Mouse (Mus musculus) skeletal muscle tissue, adult 2 months (tissue): ENCODE measurements around the gene P2ry2.

Experiments used
- DNase-seq: peaks from one replicate; pipeline ENCODE4 v3.0.0-alpha.2; 2012; ENCODE audit warnings: low read depth, low spot score

P2ry2 gene

GRCm38 (mm10) chr7:101012541-101012940 lies at the start of gene P2ry2:
Gene P2ry2 (minus strand): TSS chr7:101012866.
- DNase-seq = no peak

GRCm38 (mm10) chr7:101062246-101062645 lies 49.6 kb upstream of the P2ry2 start:
- DNase-seq = peak; percentile 41

DNA sequence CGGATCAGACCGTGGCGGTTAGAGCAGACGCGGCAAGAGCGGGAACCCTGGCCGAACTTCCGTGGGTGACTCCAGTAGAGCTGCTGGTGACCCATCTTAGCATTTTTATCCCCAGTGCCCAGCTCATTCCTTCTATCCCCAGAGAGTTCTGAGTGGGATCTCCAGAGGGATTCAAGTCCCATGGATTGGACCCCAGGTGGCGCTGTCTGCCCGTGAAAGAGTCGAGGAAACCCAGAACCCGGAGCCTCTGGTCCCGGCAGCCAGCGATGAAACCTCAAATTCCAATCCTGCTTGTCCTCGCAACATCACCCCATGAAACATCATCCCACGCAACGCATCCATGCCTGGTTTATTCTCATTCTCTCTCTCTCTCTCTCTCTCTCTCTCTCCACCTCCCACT lies 48.7 kb upstream of the P2ry2 start:
- DNase-seq = peak; percentile 64

DNA sequence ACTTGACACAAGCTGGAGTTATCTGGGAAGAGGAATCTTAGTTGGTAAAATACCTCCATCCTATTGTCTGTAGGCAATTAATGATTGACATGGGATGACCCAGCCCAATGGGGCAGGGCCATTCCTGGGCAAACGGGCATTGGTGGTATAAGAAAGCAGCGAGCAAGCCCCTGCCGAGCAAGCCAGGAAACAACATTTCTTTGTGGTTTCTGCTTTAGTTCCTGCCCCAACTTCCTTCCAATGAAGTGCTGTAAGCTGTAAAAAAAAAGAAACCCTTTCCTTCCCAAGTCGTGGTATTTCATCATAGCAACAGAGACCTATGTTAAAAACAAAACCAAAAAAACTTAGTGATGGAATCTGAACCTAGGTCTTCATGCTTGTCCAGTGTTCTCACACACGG lies 47.8 kb upstream of the P2ry2 start:
- no peak for DNase-seq

DNA sequence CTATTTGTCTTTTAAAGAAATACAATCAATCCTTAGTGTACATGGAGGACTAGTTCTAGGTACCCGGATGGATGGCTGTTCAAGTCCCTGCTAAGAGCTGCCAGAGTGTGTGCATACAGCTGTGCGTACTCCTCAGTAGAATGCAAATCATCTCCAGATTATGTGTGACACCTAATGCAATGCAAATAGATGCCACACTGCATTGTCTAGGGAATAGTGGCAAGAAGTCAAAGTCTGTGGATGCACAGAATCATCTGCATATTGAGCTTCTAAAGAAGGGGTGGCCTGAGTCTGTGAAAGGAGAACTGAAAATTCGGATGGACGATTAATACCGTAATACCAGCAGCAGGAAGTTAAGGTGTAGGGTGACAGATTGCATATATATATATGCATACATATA lies 46.5 kb upstream of the P2ry2 start:
- no peak for DNase-seq

DNA sequence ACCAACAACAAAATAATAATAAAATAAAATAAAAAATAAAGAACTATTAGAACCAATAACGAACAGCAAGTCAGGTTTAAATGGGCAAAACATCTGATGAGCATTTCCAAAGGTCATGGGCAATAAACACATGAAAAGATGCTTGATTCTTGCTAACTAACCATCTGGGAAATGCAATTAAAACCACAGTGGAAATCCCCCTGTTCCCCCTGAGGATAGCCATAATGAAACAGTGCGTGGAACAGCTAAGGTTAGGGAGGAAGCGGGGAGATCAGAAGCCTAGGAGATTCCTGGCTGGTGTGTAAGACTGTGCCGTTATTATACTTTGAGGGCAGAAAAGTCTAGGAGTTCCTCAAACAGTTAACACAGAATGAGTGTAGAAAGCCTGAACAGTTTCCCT lies 44.6 kb upstream of the P2ry2 start:
- no peak for DNase-seq

DNA sequence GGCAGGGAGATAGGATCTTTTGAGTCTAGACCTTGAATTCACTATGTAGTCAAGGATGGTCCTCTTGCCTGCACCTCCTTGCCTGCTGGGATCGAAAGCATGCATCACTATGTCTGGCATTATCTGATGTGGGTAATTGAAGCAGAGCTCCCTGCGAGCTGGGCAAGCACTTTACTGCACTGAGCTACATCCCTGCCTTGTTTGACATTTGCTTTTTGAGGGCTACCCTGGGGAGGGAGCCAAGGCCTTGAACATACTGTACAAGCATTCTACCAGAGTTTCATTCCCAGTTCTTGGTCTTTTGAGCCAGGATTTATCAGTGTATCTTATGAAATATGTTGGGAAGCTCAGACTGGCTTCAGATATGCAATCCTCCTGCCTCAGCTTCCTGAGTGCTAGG lies 40.5 kb upstream of the P2ry2 start:
- DNase-seq = no peak

DNA sequence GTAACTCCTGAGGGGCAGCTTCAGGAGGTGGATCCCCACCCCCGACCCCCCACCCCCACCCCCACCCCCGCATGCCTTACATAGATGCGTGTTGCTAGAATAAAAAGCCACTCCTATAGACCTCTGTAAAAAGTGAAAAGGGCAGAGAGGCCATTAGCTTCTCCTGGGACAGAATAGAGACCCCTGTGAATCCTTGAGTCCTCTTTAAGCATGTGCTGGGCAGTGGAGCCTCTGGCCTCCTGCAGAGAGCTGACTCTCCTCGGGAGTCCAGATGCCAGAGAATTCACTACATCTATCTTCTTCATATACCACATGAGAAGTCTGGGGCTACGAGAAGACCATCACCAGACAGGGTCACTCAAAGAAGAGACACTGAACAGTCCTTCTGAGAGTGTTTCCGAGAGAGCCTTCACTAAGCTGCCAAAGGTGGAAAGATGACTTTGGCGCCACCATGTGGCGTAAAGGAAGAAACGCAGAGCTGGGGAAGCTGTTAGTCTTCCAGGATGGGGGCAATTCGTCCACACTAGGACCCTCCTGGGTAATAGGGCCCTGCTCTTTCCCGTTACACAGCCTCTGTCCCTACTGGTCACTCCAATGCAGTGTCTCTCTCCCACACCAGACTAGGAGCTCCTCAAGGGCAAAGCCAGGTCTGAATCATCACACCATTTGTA lies 39.0 kb upstream of the P2ry2 start:
- peak; percentile 76 for DNase-seq

GRCm38 (mm10) chr7:101050724-101051550 lies 38.3 kb upstream of the P2ry2 start:
- DNase-seq = no peak

DNA sequence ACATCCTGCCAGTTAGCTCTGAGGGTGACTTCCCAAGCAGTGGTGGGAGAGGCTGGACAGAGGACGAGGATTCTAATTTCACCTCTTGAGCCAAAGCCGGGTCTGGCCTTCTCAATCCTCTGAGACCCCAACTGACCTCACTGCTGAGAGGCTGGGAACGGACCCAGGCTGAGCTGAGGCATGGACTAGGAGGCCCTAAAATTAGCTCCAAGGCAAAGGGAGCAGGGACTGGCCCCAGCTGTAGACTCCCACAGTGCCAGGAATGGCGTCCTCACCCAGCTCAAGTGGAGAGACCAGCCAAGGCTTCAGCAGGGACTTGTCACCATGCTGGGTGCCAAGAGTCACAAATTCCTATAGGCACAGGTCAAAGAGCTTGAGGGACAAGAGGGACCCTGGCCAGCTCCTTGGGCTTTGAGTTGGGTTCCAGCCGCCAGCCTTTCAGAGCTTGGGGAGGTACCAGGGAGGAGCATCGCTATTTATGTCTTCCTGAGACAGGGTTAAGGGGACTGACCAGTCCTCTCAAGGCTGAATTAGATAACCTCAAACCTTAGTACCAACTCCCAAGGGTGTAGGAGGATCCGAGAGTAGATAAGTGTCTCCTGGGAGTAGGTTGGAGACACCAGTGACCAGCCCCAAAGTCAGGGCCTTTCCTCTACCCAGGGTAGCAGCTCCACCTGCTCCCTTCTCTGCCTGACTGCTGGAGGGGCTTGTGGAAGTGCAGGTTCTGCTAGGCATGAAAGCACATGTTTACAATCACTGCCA lies 36.8 kb upstream of the P2ry2 start:
- peak; percentile 96 for DNase-seq

DNA sequence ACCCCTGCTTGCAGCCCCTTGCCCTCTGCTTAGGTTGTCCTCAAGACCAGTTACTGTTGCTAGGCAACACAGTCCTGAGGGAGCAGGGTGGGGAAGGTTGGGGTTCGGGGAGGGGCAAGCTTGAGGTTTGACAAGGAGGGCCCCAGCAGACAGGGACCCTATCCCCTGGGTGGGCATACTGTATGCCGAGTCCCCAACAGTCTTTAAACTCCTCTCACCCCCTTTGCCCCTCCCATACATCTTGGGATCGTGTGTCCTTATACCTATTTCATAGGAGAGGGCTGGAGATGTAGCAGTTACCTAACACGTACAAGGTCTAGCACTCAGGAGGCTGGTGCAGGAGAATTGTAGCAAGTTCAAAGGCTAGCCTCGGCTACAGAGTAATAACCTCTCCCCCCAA lies 35.6 kb upstream of the P2ry2 start:
- no peak for DNase-seq

DNA sequence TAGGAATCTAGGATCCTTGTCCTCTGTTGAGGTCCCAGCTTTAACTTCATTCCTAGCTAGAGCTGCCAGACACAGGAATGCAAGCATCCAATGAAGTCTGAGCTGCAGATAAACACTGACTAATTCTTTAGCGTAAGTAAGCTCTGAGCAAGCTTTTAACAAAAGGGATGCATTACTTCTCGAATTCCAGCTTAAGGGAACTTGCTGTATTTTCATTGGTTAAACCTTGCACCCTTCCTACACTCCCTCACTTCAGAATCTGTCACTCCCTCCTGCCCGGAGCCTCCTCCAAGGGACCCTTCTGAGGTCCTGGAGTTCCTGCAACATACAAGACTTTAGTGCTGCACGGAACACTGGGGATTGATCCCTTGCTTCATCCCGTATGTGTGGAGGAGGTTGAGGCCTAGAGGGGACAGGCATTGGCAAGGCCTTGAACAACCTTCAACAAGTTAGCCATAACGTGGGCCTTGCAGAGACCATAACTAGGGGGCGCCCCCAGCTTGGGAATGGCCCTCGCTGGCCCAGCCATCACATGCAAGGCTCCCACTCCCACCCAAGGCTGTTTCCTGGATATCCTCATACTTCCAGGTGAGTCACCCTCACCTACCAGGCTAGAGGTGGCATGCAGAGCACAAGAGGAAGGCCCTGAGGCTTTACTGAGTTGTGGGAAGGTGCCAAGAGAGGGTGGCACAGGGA lies 31.3 kb upstream of the P2ry2 start:
- DNase-seq = no peak

DNA sequence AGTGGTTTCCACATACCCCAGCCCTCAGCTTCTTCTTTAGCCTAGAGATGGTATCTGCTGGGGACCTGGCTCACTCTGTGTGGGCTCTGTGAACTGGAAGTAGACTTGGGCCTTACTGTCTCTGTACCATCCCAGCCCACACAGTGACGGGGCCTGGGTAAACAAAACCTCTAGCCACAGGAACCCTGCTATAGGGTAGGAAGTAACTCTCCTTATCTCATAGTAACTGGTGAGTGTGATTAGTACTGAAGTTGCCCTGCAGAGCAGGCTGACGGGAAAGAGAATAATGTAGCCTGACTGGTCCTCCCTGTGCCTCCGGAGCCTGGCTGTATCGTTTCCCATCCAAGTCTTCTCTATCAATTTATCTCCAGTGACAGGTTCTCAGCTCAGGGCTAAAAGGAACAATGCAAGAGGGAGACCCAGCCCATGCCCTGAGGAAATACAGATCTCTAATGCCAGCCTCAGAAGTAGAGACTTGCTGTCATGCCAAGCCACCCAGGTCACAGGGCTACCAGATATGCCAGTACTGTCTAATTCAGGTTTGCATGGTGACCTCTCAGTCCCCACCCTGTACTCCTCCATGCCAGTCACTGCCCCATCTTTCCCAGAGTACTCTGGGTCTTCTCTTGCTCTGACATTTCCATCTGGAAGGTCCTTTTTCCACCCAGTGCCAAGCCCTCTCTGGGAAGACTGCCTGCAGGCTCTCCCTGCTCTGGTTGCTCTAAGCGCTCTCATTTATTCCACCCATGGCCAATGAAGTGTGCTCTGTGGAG lies 29.5 kb upstream of the P2ry2 start:
- no peak for DNase-seq

GRCm38 (mm10) chr7:101041544-101041943 lies 28.9 kb upstream of the P2ry2 start:
- no peak for DNase-seq

DNA sequence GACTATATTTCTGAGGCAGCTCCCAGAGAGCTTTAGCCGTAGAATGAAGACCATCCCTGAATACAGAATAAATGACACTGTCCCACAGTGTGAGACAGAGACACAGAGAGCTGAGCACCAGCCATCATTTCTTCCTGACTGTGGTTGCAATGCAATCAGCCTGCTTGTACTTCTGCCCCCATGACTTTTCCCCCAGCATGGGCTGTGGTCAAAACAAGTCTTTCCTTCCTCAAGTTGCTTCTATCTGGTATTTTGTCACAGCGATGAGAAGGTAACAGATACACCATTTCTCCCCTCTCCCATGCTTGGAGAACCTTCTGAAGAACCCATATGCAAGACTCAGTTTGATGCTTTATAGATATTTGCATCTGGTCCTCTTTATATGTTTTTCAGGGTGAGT lies 20.7 kb upstream of the P2ry2 start:
- no peak for DNase-seq

DNA sequence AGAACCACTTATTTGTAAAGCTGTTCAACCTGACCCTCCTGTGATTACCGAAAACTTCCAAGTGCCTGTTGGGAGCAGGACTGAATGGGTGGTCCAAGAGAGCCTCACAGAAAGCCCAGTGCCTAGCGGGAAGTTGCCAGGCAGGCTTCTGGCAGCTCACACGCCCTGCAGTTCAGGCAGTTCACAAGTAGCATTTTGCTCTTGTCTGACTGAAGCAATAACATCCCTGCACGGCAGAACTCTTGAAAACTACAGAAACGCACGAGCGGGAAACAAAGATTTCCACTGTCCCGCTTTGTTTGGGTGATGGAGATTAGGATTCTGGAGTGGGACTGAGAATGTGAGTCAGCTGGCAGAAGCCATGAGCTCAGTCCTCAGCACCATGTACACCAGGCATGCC lies 18.6 kb upstream of the P2ry2 start:
- DNase-seq = no peak

GRCm38 (mm10) chr7:101030756-101031155 lies 18.1 kb upstream of the P2ry2 start:
- DNase-seq = no peak

DNA sequence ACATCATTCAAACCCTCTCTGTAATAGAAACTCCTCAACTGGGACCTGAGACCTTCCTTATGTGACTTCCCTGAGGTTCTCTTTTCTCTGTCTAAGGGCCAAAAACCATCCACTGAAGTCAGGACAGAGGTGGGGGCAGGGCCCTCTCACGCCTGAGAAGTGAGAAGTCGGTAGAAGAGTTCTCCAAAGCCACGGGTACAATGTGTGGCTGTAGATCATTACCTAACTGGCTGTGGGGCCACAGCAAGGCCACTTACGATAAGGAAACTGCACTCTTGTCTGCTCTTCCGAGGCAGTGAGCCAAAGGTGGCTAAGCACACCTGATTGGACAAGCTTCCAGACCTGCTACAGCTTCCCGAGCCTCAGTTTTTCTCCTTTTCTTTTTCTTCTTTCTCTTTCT lies 16.8 kb upstream of the P2ry2 start:
- DNase-seq = no peak

GRCm38 (mm10) chr7:101028991-101029390 lies 16.3 kb upstream of the P2ry2 start:
- no peak for DNase-seq

DNA sequence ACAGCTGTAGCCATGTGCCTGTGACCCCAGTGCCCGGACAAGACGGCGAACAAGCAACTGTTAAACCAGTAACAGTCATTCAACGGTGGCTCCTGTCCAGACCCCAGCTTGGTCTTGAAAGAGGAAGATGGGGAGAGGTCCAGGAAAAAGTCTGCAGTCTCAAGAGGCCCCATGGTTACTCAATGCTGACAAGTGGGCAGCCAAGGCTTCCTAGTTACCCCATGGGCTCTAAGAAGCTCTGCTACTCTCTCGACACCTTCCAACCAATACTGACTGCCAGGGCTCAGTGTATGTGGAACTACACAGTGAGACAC lies 15.7 kb upstream of the P2ry2 start:
- DNase-seq = no peak
